Mouse (Mus musculus): Measurements from ENCODE around the gene Chdh. TPM values are rescaled to one million over a fixed set of nuclear protein-coding genes. Genes with fewer than 3 reads are reported as not detected.

Gene Chdh
- total RNA-seq (2021) = 1 to 10 TPM; 7.1 to 8.1 TPM
- long read RNA-seq, experiment 1 = 0 reads
- long read RNA-seq, experiment 2, full-length matches to known transcripts = 3 of 5 reads
- long read RNA-seq, experiment 2, partial matches to known transcripts = 2 of 5 reads
- long read RNA-seq, experiment 2, other reads (novel, unspliced or antisense) = 0 of 5 reads

- DNase-seq (ENCODE audit: low spot score in 2 of 2) = peak; percentile 23 to 41
Observed at GRCm38 (mm10) chr14:30008733-30009575, at the start of gene Chdh, which contains the start of gene Il17rb. Gene Chdh (plus strand): TSS chr14:30009023. Gene Il17rb (minus strand): TSS chr14:30008896.

GRCm38 (mm10) chr14:29967611-29968010 lies 41.2 kb upstream of the Chdh start:
- DNase-seq (ENCODE audit: low spot score in 2 of 2) = no peak

GRCm38 (mm10) chr14:29968075-29968821 lies 40.6 kb upstream of the Chdh start, which contains the start of gene Selenok:
Gene Selenok (plus strand): TSS chr14:29968308.
- peak; percentile 59 to 83 for DNase-seq (ENCODE audit: low spot score in 2 of 2)

- DNase-seq (ENCODE audit: low spot score in 2 of 2) = no peak
Observed at GRCm38 (mm10) chr14:29971446-29971845, 37.4 kb upstream of the Chdh start.

GRCm38 (mm10) chr14:29971993-29972392 lies 36.8 kb upstream of the Chdh start:
- no peak for DNase-seq (ENCODE audit: low spot score in 2 of 2)

- DNase-seq (ENCODE audit: low spot score in 2 of 2) = no peak
Observed at GRCm38 (mm10) chr14:29976927-29977326, 31.9 kb upstream of the Chdh start.

- DNase-seq (ENCODE audit: low spot score in 2 of 2) = peak; percentile 85 to 89
Observed at GRCm38 (mm10) chr14:29978254-29979204, 30.3 kb upstream of the Chdh start, which contains the start of gene Actr8. Gene Actr8 (plus strand): TSS chr14:29978337.

- DNase-seq (ENCODE audit: low spot score in 2 of 2) = no peak
Observed at GRCm38 (mm10) chr14:29980447-29981205, 28.2 kb upstream of the Chdh start.

GRCm38 (mm10) chr14:29986096-29986495 lies 22.7 kb upstream of the Chdh start:
- no peak for DNase-seq (ENCODE audit: low spot score in 2 of 2)

- no peak for DNase-seq (ENCODE audit: low spot score in 2 of 2)
Observed at GRCm38 (mm10) chr14:29987276-29987675, 21.5 kb upstream of the Chdh start.

GRCm38 (mm10) chr14:29987739-29988138 lies 21.1 kb upstream of the Chdh start:
- DNase-seq (ENCODE audit: low spot score in 2 of 2) = no peak

GRCm38 (mm10) chr14:29988337-29988736 lies 20.5 kb upstream of the Chdh start:
- DNase-seq (ENCODE audit: low spot score in 2 of 2) = no peak

GRCm38 (mm10) chr14:29994976-29995375 lies 13.8 kb upstream of the Chdh start:
- DNase-seq (ENCODE audit: low spot score in 2 of 2) = no peak

- DNase-seq (ENCODE audit: low spot score in 2 of 2) = no peak
Observed at GRCm38 (mm10) chr14:29996000-29996751, 12.6 kb upstream of the Chdh start.

- DNase-seq (ENCODE audit: low spot score in 2 of 2) = no peak
Observed at GRCm38 (mm10) chr14:29997345-29997744, 11.5 kb upstream of the Chdh start.

- DNase-seq (ENCODE audit: low spot score in 2 of 2) = no peak
Observed at GRCm38 (mm10) chr14:29998747-29999474, 9.9 kb upstream of the Chdh start.

- no peak for DNase-seq (ENCODE audit: low spot score in 2 of 2)
Observed at GRCm38 (mm10) chr14:29999475-29999811, 9.4 kb upstream of the Chdh start.

GRCm38 (mm10) chr14:30009864-30010560 lies 1.2 kb downstream of the Chdh start:
- no peak for DNase-seq (ENCODE audit: low spot score in 2 of 2)

All from adrenal gland, postnatal 4 days (tissue).